Mouse (Mus musculus): Measurements from ENCODE around the gene Slc9a4. TPM values are rescaled to one million over a fixed set of nuclear protein-coding genes. Genes with fewer than 3 reads are reported as not detected.
"Not testable (repeated sequence)": the region's sequence is repeated elsewhere in the genome, so short reads cannot be mapped to it uniquely, and the experiment has no call there.

Slc9a4 gene
- polyA plus RNA-seq, 1 experiment from 2014 or later: not detected

DNA sequence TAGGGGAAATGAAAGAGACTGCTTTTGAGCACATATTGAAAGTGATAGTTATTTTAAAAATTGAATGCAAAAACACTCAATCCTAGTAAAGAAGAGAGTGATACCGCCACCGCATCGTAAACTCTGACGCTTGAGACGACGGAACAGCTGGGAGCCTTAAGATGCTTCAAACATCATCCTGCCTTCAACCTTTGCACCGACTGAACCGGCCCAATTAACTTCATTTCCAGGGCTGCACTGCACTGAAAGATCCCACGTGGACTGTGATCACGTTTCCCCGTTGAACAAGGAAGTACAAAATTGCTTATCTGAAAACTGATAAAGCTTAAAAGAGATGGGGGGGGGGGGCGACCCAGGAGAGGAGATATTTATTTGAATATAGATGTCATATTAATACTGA, 79.1 kb downstream of the Slc9a4 start:
- H3K27ac ChIP-seq (ENCODE audit: low read depth): no peak overlapping the region
- H3K9me3 ChIP-seq (ENCODE audit: control insufficient read depth, low read length): no peaks in the 10 kb centered on the region
- ATAC-seq (replicated peaks; ENCODE audit: low FRiP score, low TSS enrichment, low read depth) (no peak), DNase-seq (ENCODE audit: low spot score) (no peak)
- no peak overlapping the region for H3K9ac ChIP-seq (ENCODE audit: low read length)
- H3K27me3 ChIP-seq (replicated peaks; ENCODE audit: control insufficient read depth, insufficient read depth, low read length): no peaks in the 10 kb centered on the region
- peak overlapping the region; percentile 23; the same call in 1 of the 2 replicates for H3K4me2 ChIP-seq (ENCODE audit: low read length)
- no peak overlapping the region for H3K4me3 ChIP-seq (ENCODE audit: low read depth, low read length)
- peaks cover 5% of the 10 kb centered on the region; the same call in 1 of the 2 replicates for H3K4me1 ChIP-seq (replicated peaks; ENCODE audit: control insufficient read depth, insufficient read depth, low read length)
- WGBS: 45% methylated on average over 12 of the region's 12 CpGs
- H3K36me3 ChIP-seq (ENCODE audit: control insufficient read depth, insufficient read depth, low read length): no peaks in the 10 kb centered on the region

DNA sequence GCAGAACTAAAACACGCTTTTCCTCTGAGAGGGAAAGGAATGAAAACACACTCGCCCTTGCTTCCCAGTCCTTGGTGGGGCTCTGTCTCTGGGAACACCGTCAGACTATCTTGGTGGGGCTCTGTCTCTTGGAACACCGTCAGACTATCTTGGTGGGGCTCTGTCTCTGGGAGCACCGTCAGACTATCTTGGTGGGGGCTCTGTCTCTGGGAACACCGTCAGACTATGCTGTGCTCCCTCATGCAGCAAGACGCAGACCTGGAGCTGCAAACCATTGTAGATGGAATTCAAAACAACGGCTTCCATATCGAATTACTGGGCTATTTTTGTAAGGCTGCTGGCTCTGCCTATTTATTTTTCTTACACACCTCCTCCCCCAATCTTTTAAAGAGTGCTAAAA, 79.6 kb downstream of the Slc9a4 start:
- Histone ChIP-seq H3K4me1 (replicated peaks; ENCODE audit: control insufficient read depth, insufficient read depth, low read length) (peaks cover 5% of the 10 kb centered on the region; the same call in 1 of the 2 replicates), H3K27ac (ENCODE audit: low read depth) (no peak overlapping the region), H3K9ac (ENCODE audit: low read length) (no peak overlapping the region), H3K4me3 (ENCODE audit: low read depth, low read length) (no peak overlapping the region), H3K9me3 (ENCODE audit: control insufficient read depth, low read length) (no peaks in the 10 kb centered on the region), H3K36me3 (ENCODE audit: control insufficient read depth, insufficient read depth, low read length) (no peaks in the 10 kb centered on the region), H3K27me3 (replicated peaks; ENCODE audit: control insufficient read depth, insufficient read depth, low read length) (no peaks in the 10 kb centered on the region), H3K4me2 (ENCODE audit: low read length) (0 out of 2 replicates have a peak overlapping the region, but pooled peaks have one; percentile 23)
- WGBS: 39% methylated on average over 9 of the region's 9 CpGs
- DNase-seq (ENCODE audit: low spot score) (no peak), ATAC-seq (replicated peaks; ENCODE audit: low FRiP score, low TSS enrichment, low read depth) (no peak)

DNA sequence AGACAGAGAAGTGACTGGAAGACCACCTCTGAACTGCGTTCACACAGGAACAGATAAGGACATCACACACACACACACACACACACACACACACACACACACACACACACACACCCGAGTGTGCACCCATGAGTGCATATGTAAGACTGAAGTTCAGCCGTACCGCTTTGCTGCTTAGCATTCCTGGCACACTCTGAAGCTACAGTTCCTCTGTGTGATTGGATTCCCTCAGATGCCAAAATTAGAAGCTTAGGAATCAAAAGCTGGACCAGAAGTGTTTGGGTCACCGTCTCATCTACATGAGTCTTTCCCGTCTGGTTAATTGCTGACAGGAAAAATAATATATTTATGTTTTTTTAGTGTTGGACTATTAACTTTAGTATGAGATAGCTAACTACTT, 81.0 kb downstream of the Slc9a4 start:
- H3K4me1 ChIP-seq (replicated peaks; ENCODE audit: control insufficient read depth, insufficient read depth, low read length): peaks cover 5% of the 10 kb centered on the region; the same call in 1 of the 2 replicates
- DNase-seq (ENCODE audit: low spot score): no peak
- H3K9ac ChIP-seq (ENCODE audit: low read length): no peak overlapping the region
- H3K27me3 ChIP-seq (replicated peaks; ENCODE audit: control insufficient read depth, insufficient read depth, low read length): no peaks in the 10 kb centered on the region
- H3K9me3 ChIP-seq (ENCODE audit: control insufficient read depth, low read length): no peaks in the 10 kb centered on the region
- H3K36me3 ChIP-seq (ENCODE audit: control insufficient read depth, insufficient read depth, low read length): no peaks in the 10 kb centered on the region
- H3K27ac ChIP-seq (ENCODE audit: low read depth): no peak overlapping the region
- ATAC-seq (replicated peaks; ENCODE audit: low FRiP score, low TSS enrichment, low read depth): no peak
- H3K4me2 ChIP-seq (ENCODE audit: low read length): no peak overlapping the region
- WGBS: 86% methylated on average over 6 of the region's 6 CpGs
- H3K4me3 ChIP-seq (ENCODE audit: low read depth, low read length): no peak overlapping the region

DNA sequence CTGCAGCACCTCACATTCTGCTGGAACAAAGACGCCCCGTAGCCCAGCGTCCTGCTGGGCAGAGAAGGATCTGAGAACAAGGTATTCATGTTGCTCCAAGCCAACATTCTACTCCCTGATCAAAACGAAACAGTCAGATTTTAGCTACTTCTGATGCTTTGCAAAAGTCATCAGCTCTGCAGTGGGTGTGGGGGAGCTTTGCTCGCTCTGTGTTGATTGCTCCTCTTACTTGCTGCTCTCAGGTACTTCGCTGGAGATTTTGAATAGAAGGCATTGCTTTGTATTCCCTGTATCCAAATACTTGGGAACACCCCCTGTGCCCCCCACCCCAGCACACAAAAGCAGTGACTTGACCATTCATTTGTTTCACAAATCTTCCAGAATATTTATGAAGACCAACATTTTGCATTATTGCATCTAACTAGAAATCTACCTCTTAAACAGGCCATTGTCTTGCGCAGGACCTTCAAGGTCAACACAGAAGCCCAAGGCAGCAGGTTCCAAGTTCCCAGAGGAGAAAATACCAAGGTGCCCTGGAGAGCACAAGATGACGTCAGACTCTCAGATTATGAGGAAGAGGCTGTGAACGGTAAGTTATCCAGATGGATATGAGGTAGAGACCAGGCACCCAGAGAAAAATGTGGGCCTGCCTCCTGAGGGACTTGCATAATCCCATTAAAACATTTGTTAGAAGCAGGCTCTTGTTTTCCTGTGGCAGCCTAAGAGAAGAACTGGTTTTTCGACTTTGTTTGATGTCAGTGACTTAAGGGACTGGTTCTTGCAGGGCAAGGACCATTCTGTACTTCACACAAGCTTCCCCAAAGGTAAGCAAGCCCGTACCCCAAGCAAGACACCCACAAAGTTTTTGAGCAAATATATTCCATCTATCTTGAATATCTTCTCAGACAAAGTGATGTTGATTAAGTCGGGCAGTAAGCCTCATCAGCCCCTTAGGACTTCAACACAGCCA, 85.8 kb downstream of the Slc9a4 start:
- ATAC-seq (replicated peaks; ENCODE audit: low FRiP score, low TSS enrichment, low read depth) (no peak), DNase-seq (ENCODE audit: low spot score) (no peak)
- Histone ChIP-seq H3K36me3 (ENCODE audit: control insufficient read depth, insufficient read depth, low read length) (no peaks in the 10 kb centered on the region), H3K4me2 (ENCODE audit: low read length) (no peak overlapping the region), H3K27ac (ENCODE audit: low read depth) (no peak overlapping the region), H3K9ac (ENCODE audit: low read length) (no peak overlapping the region), H3K4me3 (ENCODE audit: low read depth, low read length) (no peak overlapping the region), H3K4me1 (replicated peaks; ENCODE audit: control insufficient read depth, insufficient read depth, low read length) (no peaks in the 10 kb centered on the region), H3K9me3 (ENCODE audit: control insufficient read depth, low read length) (no peaks in the 10 kb centered on the region), H3K27me3 (replicated peaks; ENCODE audit: control insufficient read depth, insufficient read depth, low read length) (no peaks in the 10 kb centered on the region)
- WGBS: 33% methylated on average over 12 of the region's 12 CpGs

DNA sequence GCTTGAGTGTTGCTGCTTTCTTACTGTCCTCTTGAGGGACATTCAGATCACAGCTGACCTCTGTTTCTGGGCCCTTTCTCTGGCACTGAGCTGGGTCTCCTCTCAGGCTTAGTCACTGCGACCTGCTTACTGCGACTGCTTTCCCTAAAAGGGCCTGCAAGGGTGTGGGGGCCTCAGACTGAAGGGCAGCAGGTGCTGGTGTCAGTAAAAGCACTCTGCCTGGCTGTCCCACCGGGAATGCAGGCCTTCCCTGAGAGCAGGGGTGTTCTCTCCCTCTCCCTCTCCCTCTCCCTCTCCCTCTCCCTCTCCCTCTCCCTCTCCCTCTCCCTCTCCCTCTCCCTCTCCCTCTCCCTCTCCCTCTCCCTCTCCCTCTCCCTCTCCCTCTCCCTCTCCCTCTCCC, 87.6 kb downstream of the Slc9a4 start:
- not testable (repeated sequence) for H3K36me3 ChIP-seq (ENCODE audit: control insufficient read depth, insufficient read depth, low read length); H3K27me3 ChIP-seq (replicated peaks; ENCODE audit: control insufficient read depth, insufficient read depth, low read length); H3K27ac ChIP-seq (ENCODE audit: low read depth); ATAC-seq (replicated peaks; ENCODE audit: low FRiP score, low TSS enrichment, low read depth); H3K9ac ChIP-seq (ENCODE audit: low read length); H3K4me3 ChIP-seq (ENCODE audit: low read depth, low read length); H3K9me3 ChIP-seq (ENCODE audit: control insufficient read depth, low read length); H3K4me1 ChIP-seq (replicated peaks; ENCODE audit: control insufficient read depth, insufficient read depth, low read length); H3K4me2 ChIP-seq (ENCODE audit: low read length); DNase-seq (ENCODE audit: low spot score)
- WGBS: 9% methylated on average over 3 of the region's 3 CpGs

DNA sequence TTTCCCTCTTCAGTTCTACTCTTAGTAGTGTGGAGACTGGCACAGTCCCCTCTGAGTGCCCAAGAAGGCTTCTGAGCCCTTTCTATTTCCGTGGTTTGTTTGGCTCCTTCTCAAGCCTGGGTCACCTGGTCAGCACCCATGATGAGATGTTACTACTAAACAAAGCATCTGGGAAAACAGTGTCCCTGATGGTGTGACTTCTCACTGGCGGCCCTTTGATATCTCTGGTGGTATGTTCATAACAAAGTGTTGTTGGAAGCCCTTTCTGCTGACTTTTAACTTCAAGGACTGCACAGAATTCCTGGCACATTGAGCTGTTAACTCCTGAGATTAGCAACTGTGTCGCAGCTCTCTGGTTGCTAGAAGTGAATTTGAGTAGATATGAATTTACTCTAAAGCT, 90.1 kb downstream of the Slc9a4 start:
- no peaks in the 10 kb centered on the region for H3K27me3 ChIP-seq (replicated peaks; ENCODE audit: control insufficient read depth, insufficient read depth, low read length)
- DNase-seq (ENCODE audit: low spot score) (no peak), ATAC-seq (replicated peaks; ENCODE audit: low FRiP score, low TSS enrichment, low read depth) (no peak)
- H3K4me2 ChIP-seq (ENCODE audit: low read length): no peak overlapping the region
- no peak overlapping the region for H3K4me3 ChIP-seq (ENCODE audit: low read depth, low read length)
- H3K9me3 ChIP-seq (ENCODE audit: control insufficient read depth, low read length): no peaks in the 10 kb centered on the region
- H3K9ac ChIP-seq (ENCODE audit: low read length): no peak overlapping the region
- H3K4me1 ChIP-seq (replicated peaks; ENCODE audit: control insufficient read depth, insufficient read depth, low read length): no peaks in the 10 kb centered on the region
- no peaks in the 10 kb centered on the region for H3K36me3 ChIP-seq (ENCODE audit: control insufficient read depth, insufficient read depth, low read length)
- no peak overlapping the region for H3K27ac ChIP-seq (ENCODE audit: low read depth)
- WGBS: 82% methylated on average over 3 of the region's 3 CpGs

DNA sequence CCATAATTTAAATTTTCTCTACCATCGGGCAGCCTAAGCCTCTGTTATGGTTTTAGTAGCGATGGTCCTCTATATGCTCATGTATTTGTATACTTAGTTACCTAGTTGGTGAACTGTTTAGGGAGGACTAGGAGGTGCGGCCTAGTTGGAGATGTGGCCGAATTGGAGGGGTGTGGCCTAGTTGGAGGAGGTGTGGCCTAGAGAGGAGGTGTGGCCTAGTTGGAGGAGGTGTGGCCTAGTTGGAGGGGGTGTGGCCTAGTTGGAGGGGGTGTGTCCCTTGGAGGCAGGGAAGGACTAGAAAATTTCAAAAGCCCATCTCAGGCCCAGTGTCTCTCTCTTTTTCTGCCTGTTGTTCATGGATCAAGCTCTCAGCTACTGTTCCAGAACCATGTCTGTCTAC, 91.6 kb downstream of the Slc9a4 start:
- ATAC-seq (replicated peaks; ENCODE audit: low FRiP score, low TSS enrichment, low read depth): no peak
- no peaks in the 10 kb centered on the region for H3K4me1 ChIP-seq (replicated peaks; ENCODE audit: control insufficient read depth, insufficient read depth, low read length)
- DNase-seq (ENCODE audit: low spot score): peak; percentile 38

DNA sequence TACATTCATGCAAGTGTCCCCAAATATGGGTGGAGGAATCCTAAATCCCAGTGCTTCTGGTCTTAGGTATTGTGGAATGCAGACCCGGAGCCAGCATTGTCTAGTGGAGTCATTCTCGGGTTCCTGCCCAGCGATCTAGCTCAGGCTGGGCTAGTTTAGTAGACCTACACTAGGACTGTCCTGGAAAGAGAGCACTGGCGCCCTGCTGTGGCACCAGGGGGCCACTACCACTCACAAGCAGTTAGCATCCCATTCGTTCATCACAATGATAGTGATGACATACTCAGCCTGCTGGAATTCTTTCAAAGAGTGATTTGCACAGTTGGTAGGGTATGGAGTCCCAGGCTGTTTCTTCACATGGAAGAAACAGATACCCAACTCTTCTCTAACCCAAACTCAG, 97.4 kb downstream of the Slc9a4 start:
- no peak for ATAC-seq (replicated peaks; ENCODE audit: low FRiP score, low TSS enrichment, low read depth)
- peak; percentile 33 for DNase-seq (ENCODE audit: low spot score)
- Histone ChIP-seq H3K9me3 (ENCODE audit: control insufficient read depth, low read length) (no peaks in the 10 kb centered on the region), H3K4me3 (ENCODE audit: low read depth, low read length) (no peak overlapping the region), H3K4me1 (replicated peaks; ENCODE audit: control insufficient read depth, insufficient read depth, low read length) (0 out of 2 replicates have a peak, but pooled peaks cover 6% of the 10 kb centered on the region), H3K4me2 (ENCODE audit: low read length) (no peak overlapping the region), H3K9ac (ENCODE audit: low read length) (no peak overlapping the region), H3K36me3 (ENCODE audit: control insufficient read depth, insufficient read depth, low read length) (no peaks in the 10 kb centered on the region), H3K27me3 (replicated peaks; ENCODE audit: control insufficient read depth, insufficient read depth, low read length) (peaks cover 51% of the 10 kb centered on the region), H3K27ac (ENCODE audit: low read depth) (no peak overlapping the region)
- 47% methylated on average over 5 of the region's 5 CpGs for WGBS

More for the DNA sequence above, 91.6 kb downstream of the Slc9a4 start:
- Histone ChIP-seq H3K9ac (ENCODE audit: low read length) (no peak overlapping the region), H3K9me3 (ENCODE audit: control insufficient read depth, low read length) (no peaks in the 10 kb centered on the region), H3K4me2 (ENCODE audit: low read length) (no peak overlapping the region), H3K27ac (ENCODE audit: low read depth) (no peak overlapping the region), H3K4me3 (ENCODE audit: low read depth, low read length) (no peak overlapping the region), H3K36me3 (ENCODE audit: control insufficient read depth, insufficient read depth, low read length) (no peaks in the 10 kb centered on the region), H3K27me3 (replicated peaks; ENCODE audit: control insufficient read depth, insufficient read depth, low read length) (no peaks in the 10 kb centered on the region)
- 90% methylated on average over 4 of the region's 4 CpGs for WGBS
